Comparison of ENCODE assay signal across 8 mouse cellular contexts in genomic region chr2:153242156-153242555, GRCm38 (mm10). TPM values are rescaled to one million over a fixed set of nuclear protein-coding genes. Genes with fewer than 3 reads are reported as not detected.
A peak's percentile ranks its signal among the peaks of the same experiment; 100 is the strongest.
DNase-seq lines count a peak whose midpoint lies in the region; ATAC-seq and TF ChIP-seq lines count a peak whose summit lies in the region.

No protein-coding gene starts in this region.

- H3K4me1 ChIP-seq in megakaryocyte, embryonic 14.5 days, result peaks cover 71% of the 10 kb centered on the region
- H3K4me1 ChIP-seq in limb, embryonic 13.5 days, result peaks cover 41% of the 10 kb centered on the region
- H3K4me1 ChIP-seq in stomach, postnatal 0 days (replicated peaks; ENCODE audit: control insufficient read depth, insufficient read depth), result peaks cover 9% of the 10 kb centered on the region
- H3K4me1 ChIP-seq in thymus, adult 2 months (replicated peaks; ENCODE audit: control insufficient read depth, insufficient read depth, low read length), result peaks cover 11% of the 10 kb centered on the region

- peak; percentile 58 for DNase-seq in adrenal gland, adult 2 months
- no peak for DNase-seq in adrenal gland, postnatal 25 days
- DNase-seq in stomach, postnatal 0 days (ENCODE audit: low spot score), result no peak
- no peak for DNase-seq in thymus, adult 2 months
- DNase-seq in cerebellum, postnatal 25 days, result no peak

- H3K36me3 ChIP-seq in megakaryocyte, embryonic 14.5 days (replicated peaks; ENCODE audit: low read length), result peaks cover 42% of the 10 kb centered on the region
- peaks cover 33% of the 10 kb centered on the region for H3K36me3 ChIP-seq in limb, embryonic 13.5 days
- no peaks in the 10 kb centered on the region for H3K36me3 ChIP-seq in stomach, postnatal 0 days (ENCODE audit: control insufficient read depth, insufficient read depth, low read length)
- no peaks in the 10 kb centered on the region for H3K36me3 ChIP-seq in thymus, adult 2 months (ENCODE audit: control insufficient read depth, insufficient read depth, low read length)

- 0 out of 2 replicates have a peak overlapping the region, but pooled peaks have one; percentile 93 for H3K27ac ChIP-seq in limb, embryonic 13.5 days
- no peak overlapping the region for H3K27ac ChIP-seq in stomach, postnatal 0 days (replicated peaks)
- H3K27ac ChIP-seq in thymus, adult 2 months (ENCODE audit: control insufficient read depth, insufficient read depth, low read length), result no peak overlapping the region

- no peak for ATAC-seq in megakaryocyte, adult 5-6 weeks (ENCODE audit: poor library complexity, severe bottlenecking)
- ATAC-seq in limb, embryonic 13.5 days (ENCODE audit: low FRiP score, low read depth), result no peak
- no peak for ATAC-seq in stomach, postnatal 0 days (ENCODE audit: low FRiP score, low TSS enrichment)

- TF ChIP-seq EP300 in stomach, postnatal 0 days (optimal IDR thresholded peaks at IDR 0.05), result no peak

- H3K4me3 ChIP-seq in megakaryocyte, embryonic 14.5 days (replicated peaks), result peak overlapping the region; percentile 97
- H3K4me3 ChIP-seq in limb, embryonic 13.5 days, result peak overlapping the region; percentile 98
- H3K4me3 ChIP-seq in stomach, postnatal 0 days (ENCODE audit: low read depth, low read length), result peak overlapping the region; percentile 99
- no peak overlapping the region for H3K4me3 ChIP-seq in thymus, adult 2 months (ENCODE audit: control insufficient read depth, insufficient read depth, low read length)

- H3K9ac ChIP-seq in limb, embryonic 13.5 days, result peak overlapping the region; percentile 98
- peak overlapping the region; percentile 99 for H3K9ac ChIP-seq in stomach, postnatal 0 days (ENCODE audit: low read length)

- no peak for TF ChIP-seq CTCF in stomach, postnatal 0 days (IDR thresholded peaks at IDR 0.05; ENCODE audit: low read depth)
- TF ChIP-seq CTCF in thymus, adult 2 months (IDR thresholded peaks at IDR 0.05; ENCODE audit: borderline replicate concordance, control insufficient read depth, extremely low read depth, insufficient read depth, low read length, poor library complexity), result no peak

- H3K27me3 ChIP-seq in megakaryocyte, embryonic 14.5 days (replicated peaks), result no peaks in the 10 kb centered on the region
- no peaks in the 10 kb centered on the region for H3K27me3 ChIP-seq in limb, embryonic 13.5 days
- no peaks in the 10 kb centered on the region for H3K27me3 ChIP-seq in stomach, postnatal 0 days (ENCODE audit: control insufficient read depth, insufficient read depth, low read length)
- no peaks in the 10 kb centered on the region for H3K27me3 ChIP-seq in thymus, adult 2 months (ENCODE audit: control insufficient read depth, insufficient read depth, low read length)

- 60% methylated on average over 6 of the region's 6 CpGs for WGBS in limb, embryonic 13.5 days
- WGBS in stomach, postnatal 0 days, result 58% methylated on average over 6 of the region's 6 CpGs
- 69% methylated on average over 6 of the region's 6 CpGs for WGBS in thymus, adult 2 months

- H3K9me3 ChIP-seq in megakaryocyte, embryonic 14.5 days, result no peaks in the 10 kb centered on the region
- no peaks in the 10 kb centered on the region for H3K9me3 ChIP-seq in limb, embryonic 13.5 days
- H3K9me3 ChIP-seq in stomach, postnatal 0 days (ENCODE audit: control insufficient read depth, low read length), result no peaks in the 10 kb centered on the region

- no peak for TF ChIP-seq POLR2A in thymus, adult 2 months (IDR thresholded peaks at IDR 0.05; ENCODE audit: control insufficient read depth, extremely low read depth, insufficient read depth, low read length, poor library complexity)

- peak overlapping the region; percentile 96 for H3K4me2 ChIP-seq in limb, embryonic 13.5 days (replicated peaks)
- peak overlapping the region; percentile 90 for H3K4me2 ChIP-seq in stomach, postnatal 0 days (replicated peaks; ENCODE audit: low read depth)

RNA-seq across cellular contexts. Expression of gene Pofut1, which starts 0.8 kb away (rescaled TPM):
- 10 to 100 TPM; 47.6 to 57.0 TPM for total RNA-seq in adrenal gland, adult 2 months (2021)
- 43.5 and 46.5 TPM in 2 replicates for polyA plus RNA-seq in adrenal gland, adult 2 months (2012; rRNA removed)
- 53.1 and 64.1 TPM in 2 replicates for total RNA-seq in adrenal gland, postnatal 25 days (2021)
- 2.1 and 3.0 TPM in 2 replicates for polyA plus RNA-seq in megakaryocyte, embryonic 14.5 days (2012; ENCODE audit: insufficient read depth, low replicate concordance)
- total RNA-seq in megakaryocyte, adult 5-6 weeks (2015), result 6.2 and 8.1 TPM in 2 replicates
- 12.2 and 12.8 TPM in 2 replicates for total RNA-seq in megakaryocyte, adult 5-6 weeks (2017)
- 8.8 and 9.2 TPM in 2 replicates for polyA plus RNA-seq in limb, embryonic 13.5 days (2015; fragmentation: Nextera tagmentation; extraction: Ambion mirVana)
- polyA plus RNA-seq in stomach, postnatal 0 days (2015; fragmentation: Nextera tagmentation; extraction: Ambion mirVana), result 2.6 and 2.7 TPM in 2 replicates
- polyA plus RNA-seq in thymus, adult 2 months (2012; rRNA removed), result 30.2 and 30.8 TPM in 2 replicates

RNA-seq across cellular contexts. Expression of gene Plagl2, which starts 0.9 kb away (rescaled TPM):
- 1 to 10 TPM; 8.2 to 9.3 TPM for total RNA-seq in adrenal gland, adult 2 months (2021)
- 3.7 and 5.2 TPM in 2 replicates for polyA plus RNA-seq in adrenal gland, adult 2 months (2012; rRNA removed)
- total RNA-seq in adrenal gland, postnatal 25 days (2021), result 10.7 and 12.0 TPM in 2 replicates
- 5.7 and 6.8 TPM in 2 replicates for polyA plus RNA-seq in megakaryocyte, embryonic 14.5 days (2012; ENCODE audit: insufficient read depth, low replicate concordance)
- total RNA-seq in megakaryocyte, adult 5-6 weeks (2015), result 40.6 and 43.8 TPM in 2 replicates
- 5.7 and 9.1 TPM in 2 replicates for total RNA-seq in megakaryocyte, adult 5-6 weeks (2017)
- 12.8 and 15.0 TPM in 2 replicates for polyA plus RNA-seq in limb, embryonic 13.5 days (2015; fragmentation: Nextera tagmentation; extraction: Ambion mirVana)
- 6.9 and 7.7 TPM in 2 replicates for polyA plus RNA-seq in stomach, postnatal 0 days (2015; fragmentation: Nextera tagmentation; extraction: Ambion mirVana)
- polyA plus RNA-seq in thymus, adult 2 months (2012; rRNA removed), result 29.3 and 34.4 TPM in 2 replicates

RNA-seq across cellular contexts. Expression of gene Tspyl3, which starts 16.9 kb away (rescaled TPM):
- total RNA-seq in adrenal gland, adult 2 months (2021), result 1 to 10 TPM; 1.9 to 3.9 TPM
- 3.6 and 4.0 TPM in 2 replicates for polyA plus RNA-seq in adrenal gland, adult 2 months (2012; rRNA removed)
- 2.5 and 3.9 TPM in 2 replicates for total RNA-seq in adrenal gland, postnatal 25 days (2021)
- polyA plus RNA-seq in megakaryocyte, embryonic 14.5 days (2012; ENCODE audit: insufficient read depth, low replicate concordance), result 3.3 and 3.6 TPM in 2 replicates
- 5.6 and 6.2 TPM in 2 replicates for total RNA-seq in megakaryocyte, adult 5-6 weeks (2015)
- total RNA-seq in megakaryocyte, adult 5-6 weeks (2017), result 4.0 and 6.5 TPM in 2 replicates
- 16.4 and 17.3 TPM in 2 replicates for polyA plus RNA-seq in limb, embryonic 13.5 days (2015; fragmentation: Nextera tagmentation; extraction: Ambion mirVana)
- polyA plus RNA-seq in stomach, postnatal 0 days (2015; fragmentation: Nextera tagmentation; extraction: Ambion mirVana), result 3.3 and 3.4 TPM in 2 replicates
- polyA plus RNA-seq in thymus, adult 2 months (2012; rRNA removed), result 44.6 and 45.4 TPM in 2 replicates

RNA-seq across cellular contexts. Expression of gene Kif3b, which starts 49.1 kb away (rescaled TPM):
- total RNA-seq in adrenal gland, adult 2 months (2021), result 10 to 100 TPM; 26.3 to 29.5 TPM
- polyA plus RNA-seq in adrenal gland, adult 2 months (2012; rRNA removed), result 3.7 and 4.3 TPM in 2 replicates
- 31.8 and 34.4 TPM in 2 replicates for total RNA-seq in adrenal gland, postnatal 25 days (2021)
- polyA plus RNA-seq in megakaryocyte, embryonic 14.5 days (2012; ENCODE audit: insufficient read depth, low replicate concordance), result 0.89 TPM in 1 of 2 replicates, not detected in the other
- total RNA-seq in megakaryocyte, adult 5-6 weeks (2015), result 13.2 and 16.5 TPM in 2 replicates
- total RNA-seq in megakaryocyte, adult 5-6 weeks (2017), result 23.5 and 30.2 TPM in 2 replicates
- 6.0 and 6.3 TPM in 2 replicates for polyA plus RNA-seq in limb, embryonic 13.5 days (2015; fragmentation: Nextera tagmentation; extraction: Ambion mirVana)
- 3.1 and 3.2 TPM in 2 replicates for polyA plus RNA-seq in stomach, postnatal 0 days (2015; fragmentation: Nextera tagmentation; extraction: Ambion mirVana)
- polyA plus RNA-seq in thymus, adult 2 months (2012; rRNA removed), result 13.0 and 15.7 TPM in 2 replicates
